Mouse (Mus musculus) CH12.LX (cell line): ENCODE data around the gene Zfp106. TPM values are rescaled to one million over a fixed set of nuclear protein-coding genes. Genes with fewer than 3 reads are reported as not detected.

ENCODE experiments used
- DNase-seq: peaks from one replicate; pipeline ENCODE4 v3.0.0-alpha.2; 2013; ENCODE audit errors: extremely low read depth
- H3K27ac ChIP-seq: 2 replicates; pipeline ENCODE4 v1.5.1; 2012; ENCODE audit warnings: low read depth, mild to moderate bottlenecking, control low read depth, moderate library complexity; ENCODE audit not compliant: insufficient read depth
- H3K27me3 ChIP-seq: replicated peaks from 2 replicates; pipeline ENCODE3; 2012; ENCODE audit warnings: inconsistent platforms
- H3K36me3 ChIP-seq, 2 experiments: replicated peaks in 1 of 2; 2 replicates each; pipeline versions ENCODE3 to v1.6.1; 2012; ENCODE audit warnings: inconsistent platforms in 1 of 2, low read length in 1 of 2, mild to moderate bottlenecking in 1 of 2, mixed read lengths in 1 of 2, moderate library complexity in 1 of 2; ENCODE audit not compliant: control insufficient read depth in 1 of 2, insufficient read depth in 1 of 2
- H3K4me1 ChIP-seq, 2 experiments: 2 replicates each; pipeline ENCODE4 v1.6.1; 2012; ENCODE audit warnings: inconsistent platforms in 1 of 2, moderate library complexity in 1 of 2; ENCODE audit not compliant: insufficient read depth in 2 of 2, control insufficient read depth in 1 of 2
- H3K4me2 ChIP-seq: 2 replicates; pipeline ENCODE4 v1.6.1; 2012; ENCODE audit warnings: low read depth, mild to moderate bottlenecking, control low read depth; ENCODE audit not compliant: poor library complexity, insufficient read depth, severe bottlenecking
- H3K4me3 ChIP-seq, 3 experiments: fragments of 150-350 bp in 1 of 3; sonication (generic) in 1 of 3; replicated peaks in 1 of 3; 2 replicates each; pipeline versions ENCODE3 to v1.5.1; 2011 to 2012; ENCODE audit warnings: low read depth in 2 of 3, low read length in 2 of 3, mild to moderate bottlenecking in 2 of 3, moderate library complexity in 2 of 3, control low read depth in 1 of 3, improper control_type of control experiment in 1 of 3, inconsistent platforms in 1 of 3, mixed read lengths in 1 of 3; ENCODE audit not compliant: poor library complexity in 1 of 3
- H3K79me2 ChIP-seq: replicated peaks from 2 replicates; pipeline ENCODE4 v1.6.1; 2012; ENCODE audit warnings: mild to moderate bottlenecking, moderate library complexity; ENCODE audit not compliant: control insufficient read depth, poor library complexity, insufficient read depth, severe bottlenecking; ENCODE audit errors: extremely low read depth
- H3K9ac ChIP-seq: 2 replicates; pipeline ENCODE4 v1.6.1; 2012; ENCODE audit warnings: low read depth, mild to moderate bottlenecking, control low read depth, moderate library complexity; ENCODE audit not compliant: insufficient read depth
- H3K9me3 ChIP-seq: replicated peaks from 2 replicates; pipeline ENCODE3; 2012; ENCODE audit warnings: low read length, inconsistent platforms, mixed read lengths
- BHLHE40 ChIP-seq: IDR thresholded peaks from 2 replicates; pipeline ENCODE4 v1.6.1; 2011; ENCODE audit warnings: mild to moderate bottlenecking, low read depth, low read length, improper control_type of control experiment
- CHD1 ChIP-seq: IDR thresholded peaks from 2 replicates; pipeline ENCODE4 v1.6.1; 2012; ENCODE audit warnings: low read depth, low read length, improper control_type of control experiment, inconsistent platforms
- CTCF ChIP-seq, 2 experiments: IDR thresholded peaks in 1 of 2; conservative IDR thresholded peaks in 1 of 2; 2 replicates each; pipeline ENCODE4 v1.5.1; 2011 to 2012; ENCODE audit warnings: low read depth in 2 of 2, low read length in 2 of 2, improper control_type of control experiment in 1 of 2, inconsistent platforms in 1 of 2, mild to moderate bottlenecking in 1 of 2, moderate library complexity in 1 of 2
- E2F4 ChIP-seq: IDR thresholded peaks from 2 replicates; pipeline ENCODE4 v1.6.1; 2011; ENCODE audit warnings: low read depth, low read length, improper control_type of control experiment; ENCODE audit not compliant: insufficient replicate concordance
- ELF1 ChIP-seq: IDR thresholded peaks from 2 replicates; pipeline ENCODE4 v1.6.1; 2014; ENCODE audit warnings: low read depth, mild to moderate bottlenecking, inconsistent platforms, low read length, improper control_type of control experiment
- EP300 ChIP-seq: IDR thresholded peaks from 2 replicates; pipeline ENCODE4 v1.6.1; 2011; ENCODE audit warnings: low read length, improper control_type of control experiment
- ETS1 ChIP-seq: conservative IDR thresholded peaks from 2 replicates; pipeline ENCODE4 v1.6.1; 2012; ENCODE audit warnings: low read depth, mild to moderate bottlenecking, inconsistent platforms, low read length, improper control_type of control experiment, moderate library complexity
- GABPA ChIP-seq: IDR thresholded peaks from 2 replicates; pipeline ENCODE4 v1.6.1; 2012; ENCODE audit warnings: low read depth, low read length, improper control_type of control experiment, inconsistent platforms; ENCODE audit not compliant: insufficient replicate concordance
- HCFC1 ChIP-seq: IDR thresholded peaks from 2 replicates; pipeline ENCODE4 v1.6.1; 2012; ENCODE audit warnings: low read depth, mild to moderate bottlenecking, inconsistent platforms, low read length, improper control_type of control experiment
- IRF4 ChIP-seq: IDR thresholded peaks from 2 replicates; pipeline ENCODE4 v1.6.1; 2014; ENCODE audit warnings: low read depth, mild to moderate bottlenecking, inconsistent platforms, low read length, improper control_type of control experiment
- JUN ChIP-seq: IDR thresholded peaks from 2 replicates; pipeline ENCODE4 v1.6.1; 2011; ENCODE audit warnings: low read depth, mild to moderate bottlenecking, low read length, improper control_type of control experiment, moderate library complexity; ENCODE audit not compliant: insufficient read depth
- JUND ChIP-seq: conservative IDR thresholded peaks from 2 replicates; pipeline ENCODE4 v1.6.1; 2011; ENCODE audit warnings: low read depth, low read length, improper control_type of control experiment
- KAT2A ChIP-seq: IDR thresholded peaks from 2 replicates; pipeline ENCODE4 v1.6.1; 2012; ENCODE audit warnings: low read length, improper control_type of control experiment, inconsistent platforms; ENCODE audit not compliant: insufficient replicate concordance
- MAFK ChIP-seq: IDR thresholded peaks from 2 replicates; pipeline ENCODE4 v1.6.1; 2011; ENCODE audit warnings: low read length, improper control_type of control experiment; ENCODE audit not compliant: insufficient replicate concordance
- MAX ChIP-seq: IDR thresholded peaks from 2 replicates; pipeline ENCODE4 v1.6.1; 2011; ENCODE audit warnings: low read length, improper control_type of control experiment
- MAZ ChIP-seq: IDR thresholded peaks from 2 replicates; pipeline ENCODE4 v1.6.1; 2012; ENCODE audit warnings: low read depth, mild to moderate bottlenecking, inconsistent platforms, low read length, improper control_type of control experiment, moderate library complexity
- MEF2A ChIP-seq: IDR thresholded peaks from 2 replicates; pipeline ENCODE4 v1.6.1; 2014; ENCODE audit warnings: low read depth, mild to moderate bottlenecking, inconsistent platforms, low read length, improper control_type of control experiment, borderline replicate concordance
- MXI1 ChIP-seq: IDR thresholded peaks from 2 replicates; pipeline ENCODE4 v1.6.1; 2011; ENCODE audit warnings: mild to moderate bottlenecking, low read depth, low read length, improper control_type of control experiment
- MYC ChIP-seq: IDR thresholded peaks from 2 replicates; pipeline ENCODE4 v1.6.1; 2011; ENCODE audit warnings: low read depth, mild to moderate bottlenecking, improper control_type of control experiment, low read length
- NELFE ChIP-seq: IDR thresholded peaks from 2 replicates; pipeline ENCODE4 v1.6.1; 2011; ENCODE audit warnings: low read depth, low read length, improper control_type of control experiment
- NRF1 ChIP-seq: IDR thresholded peaks from 2 replicates; pipeline ENCODE4 v1.6.1; 2014; ENCODE audit warnings: low read depth, mild to moderate bottlenecking, inconsistent platforms, low read length, improper control_type of control experiment, moderate library complexity
- POLR2A ChIP-seq: IDR thresholded peaks from 2 replicates; pipeline ENCODE4 v1.6.1; 2011; ENCODE audit warnings: low read depth, mild to moderate bottlenecking, improper control_type of control experiment, low read length
- POLR2AphosphoS2 ChIP-seq: IDR thresholded peaks from 2 replicates; pipeline ENCODE4 v1.6.1; 2011; ENCODE audit warnings: low read depth, low read length, improper control_type of control experiment
- RAD21 ChIP-seq: IDR thresholded peaks from 2 replicates; pipeline ENCODE4 v1.6.1; 2011; ENCODE audit warnings: low read depth, mild to moderate bottlenecking, low read length, improper control_type of control experiment, moderate library complexity
- SIN3A ChIP-seq: IDR thresholded peaks from 2 replicates; pipeline ENCODE4 v1.6.1; 2012; ENCODE audit warnings: low read length, improper control_type of control experiment, inconsistent platforms
- SMC3 ChIP-seq: IDR thresholded peaks from 2 replicates; pipeline ENCODE4 v1.6.1; 2011; ENCODE audit warnings: low read depth, low read length, improper control_type of control experiment
- TBP ChIP-seq: conservative IDR thresholded peaks from 2 replicates; pipeline ENCODE4 v1.6.1; 2011; ENCODE audit warnings: low read depth, low read length, improper control_type of control experiment
- TCF12 ChIP-seq: IDR thresholded peaks from 2 replicates; pipeline ENCODE4 v1.6.1; 2014; ENCODE audit warnings: low read depth, mild to moderate bottlenecking, inconsistent platforms, low read length, improper control_type of control experiment
- UBTF ChIP-seq: IDR thresholded peaks from 2 replicates; pipeline ENCODE4 v1.6.1; 2012; ENCODE audit warnings: low read depth, mild to moderate bottlenecking, inconsistent platforms, low read length, improper control_type of control experiment, moderate library complexity
- ZC3H11A ChIP-seq: IDR thresholded peaks from 2 replicates; pipeline ENCODE4 v1.6.1; 2012; ENCODE audit warnings: low read depth, mild to moderate bottlenecking, inconsistent platforms, low read length, improper control_type of control experiment
- ZMIZ1 ChIP-seq: IDR thresholded peaks from 2 replicates; pipeline ENCODE4 v1.6.1; 2012; ENCODE audit warnings: low read depth, mild to moderate bottlenecking, inconsistent platforms, low read length, improper control_type of control experiment
- ZNF384 ChIP-seq: IDR thresholded peaks from 2 replicates; pipeline ENCODE4 v1.6.1; 2012; ENCODE audit warnings: low read depth, low read length, improper control_type of control experiment, inconsistent platforms
- dilution Hi-C: fragments of 300-500 bp; cut with MboI; formaldehyde crosslinking; loops from 2 replicates; pipeline ENCODE4 v1.14.3; 2020; ENCODE audit warnings: low sequenced_read_pairs; ENCODE audit not compliant: extremely low pct_unique_long_range_greater_than_20kb, extremely low pct_ligation_motif_present
- in situ Hi-C: fragments of 300-500 bp; cut with MboI; formaldehyde crosslinking; loops from 3 replicates; pipeline ENCODE4 v1.14.3; 2019; ENCODE audit warnings: low sequenced_read_pairs, low pct_ligation_motif_present, low pct_unique_long_range_greater_than_20kb, mixed read lengths
- polyA plus RNA-seq: library from polyadenylated mRNA; unstranded; fragments of >175 nt; gene quantifications from 2 replicates; pipeline ENCODE4 v1.2.1, GENCODE M21; 2012; ENCODE audit warnings: low read depth; ENCODE audit not compliant: insufficient read length
- total RNA-seq, 2 experiments: library from RNA; depleted of rRNA; stranded (reverse); fragments of 300-350 nt in 1 of 2; fragments of >200 nt in 1 of 2; gene quantifications; 2 replicates each; pipeline ENCODE4 v1.2.3; 2012 to 2014

Zfp106 gene
- total RNA-seq (2012; rRNA removed), result 89.4 and 93.8 TPM in 2 replicates
- 113 and 130 TPM in 2 replicates for total RNA-seq (2014; rRNA removed)
- 183 and 203 TPM in 2 replicates for polyA plus RNA-seq

GRCm38 (mm10) chr2:120563235-120563990 lies at the start of gene Zfp106:
Gene Zfp106 (minus strand): TSS chr2:120563843.
- in situ Hi-C loops (no loop called here), dilution Hi-C loops (no loop called here)
- peak; percentile 52; the same call in 1 of the 2 replicates for TF ChIP-seq SIN3A
- TF ChIP-seq RAD21, result no peak
- peak; percentile 58 for TF ChIP-seq BHLHE40
- TF ChIP-seq POLR2AphosphoS2, result peak; percentile 76; the same call in 1 of the 2 replicates
- no peak for TF ChIP-seq JUN
- TF ChIP-seq SMC3, result no peak
- TF ChIP-seq GABPA, result no peak
- TF ChIP-seq ETS1, result peak; percentile 51
- TF ChIP-seq MXI1, result peak; percentile 81
- no peak for TF ChIP-seq MAFK
- peak; percentile 74 for TF ChIP-seq ELF1
- peak; percentile 61; the same call in 1 of the 2 replicates for TF ChIP-seq UBTF
- TF ChIP-seq ZNF384, result peak; percentile 63
- 0 out of 2 replicates have a peak, but pooled peaks have one; percentile 66 for TF ChIP-seq E2F4
- TF ChIP-seq NELFE, result peak; percentile 85
- TF ChIP-seq JUND, result no peak
- peak; percentile 80; the same call in 1 of the 2 replicates for TF ChIP-seq TBP
- TF ChIP-seq MAX, result peak; percentile 74
- TF ChIP-seq HCFC1, result peak; percentile 84
- TF ChIP-seq KAT2A, result 0 out of 2 replicates have a peak, but pooled peaks have one; percentile 71
- TF ChIP-seq NRF1, result peak; percentile 92
- peak; percentile 85 for TF ChIP-seq MEF2A
- TF ChIP-seq ZMIZ1, result peak; percentile 54; the same call in 1 of the 2 replicates
- TF ChIP-seq TCF12, result peak; percentile 90
- TF ChIP-seq EP300, result 0 out of 2 replicates have a peak, but pooled peaks have one; percentile 8
- peak; percentile 58; the same call in 1 of the 2 replicates for TF ChIP-seq IRF4
- TF ChIP-seq ZC3H11A, result no peak
- peak; percentile 90 for TF ChIP-seq POLR2A
- TF ChIP-seq CTCF (conservative IDR thresholded peaks at IDR 0.05 in 1 of 2, IDR thresholded peaks at IDR 0.05 in 1 of 2; ENCODE audit: low read depth in 2 of 2, low read length in 2 of 2), result no peak
- no peak for TF ChIP-seq CHD1
- peak; percentile 99 for TF ChIP-seq MAZ
- TF ChIP-seq MYC, result peak; percentile 89
- H3K9me3 ChIP-seq, result no peaks in the 10 kb centered on the region
- peaks cover 4 to 40% of the 10 kb centered on the region in 2 experiments; a peak in 2 of 4 replicates for H3K4me1 ChIP-seq
- H3K27me3 ChIP-seq, result no peaks in the 10 kb centered on the region
- H3K27ac ChIP-seq, result peak within 1 kb of the TSS; percentile 81
- DNase-seq, result peak; percentile 90
- H3K36me3 ChIP-seq, result peaks cover 0 to 12% of the 10 kb centered on the region in 2 experiments
- H3K9ac ChIP-seq, result peak within 1 kb of the TSS; percentile 69
- peaks cover 56% of the 10 kb centered on the region for H3K79me2 ChIP-seq
- H3K4me3 ChIP-seq, result peak within 1 kb of the TSS; percentile 67 to 98 (median 87)
- H3K4me2 ChIP-seq, result peak within 1 kb of the TSS; percentile 96
